Mouse (Mus musculus) testis, adult 2 months (tissue): ENCODE data around the gene Defb43.

Source experiments
- CTCF ChIP-seq: fragments of 200-500 bp; IDR thresholded peaks from 2 replicates; pipeline ENCODE4 v1.5.1; 2012; ENCODE audit warnings: low read depth, mild to moderate bottlenecking, inconsistent platforms, low read length, moderate library complexity; ENCODE audit not compliant: control insufficient read depth, insufficient read depth, insufficient replicate concordance
- POLR2A ChIP-seq: fragments of 200-500 bp; IDR thresholded peaks from 2 replicates; pipeline ENCODE4 v1.6.1; 2012; ENCODE audit warnings: low read depth, mild to moderate bottlenecking, inconsistent platforms, low read length, moderate library complexity; ENCODE audit not compliant: control insufficient read depth

- TF ChIP-seq POLR2A (no peak), CTCF (no peak)
Measured at GRCm38 (mm10) chr14:62997777-62998176, 13.8 kb upstream of the Defb43 start, which contains the start of gene Defb47.
